Mouse (Mus musculus): ENCODE measurements around the gene Pak2.

GRCm38 (mm10) chr16:32019678-32020077, 59.5 kb downstream of the Pak2 start:
- TF ChIP-seq CTCF (IDR thresholded peaks at IDR 0.05; ENCODE audit: borderline replicate concordance, insufficient read depth, low read depth, low read length) (no peak), POLR2A (IDR thresholded peaks at IDR 0.05; ENCODE audit: borderline replicate concordance, insufficient read depth, low read length) (no peak)

All from cerebellum, adult 2 months (tissue).